Mouse (Mus musculus): ENCODE measurements around the gene Rprd1b. TPM values are rescaled to one million over a fixed set of nuclear protein-coding genes. Genes with fewer than 3 reads are reported as not detected.

Gene Rprd1b
- polyA plus RNA-seq, 1 experiment from 2014 or later = 64.4 TPM

GRCm38 (mm10) chr2:158070885-158071632, 42.8 kb downstream of the Rprd1b start:
- peaks cover 87% of the 10 kb centered on the region for H3K36me3 ChIP-seq
- H3K27me3 ChIP-seq (ENCODE audit: low read depth, poor library complexity, severe bottlenecking) = no peaks in the 10 kb centered on the region
- no peaks in the 10 kb centered on the region for H3K9me3 ChIP-seq (replicated peaks)
- no peaks in the 10 kb centered on the region for H3K4me1 ChIP-seq
- no peak overlapping the region for H3K4me3 ChIP-seq
- 81% methylated on average over 3 of the region's 3 CpGs for WGBS
- H3K27ac ChIP-seq = no peak overlapping the region
- DNase-seq (ENCODE audit: low spot score) = no peak

GRCm38 (mm10) chr2:158071633-158071995, 43.3 kb downstream of the Rprd1b start:
- Histone ChIP-seq H3K4me3 (no peak overlapping the region), H3K27ac (no peak overlapping the region), H3K4me1 (no peaks in the 10 kb centered on the region), H3K9me3 (replicated peaks) (no peaks in the 10 kb centered on the region), H3K36me3 (peaks cover 88% of the 10 kb centered on the region), H3K27me3 (ENCODE audit: low read depth, poor library complexity, severe bottlenecking) (no peaks in the 10 kb centered on the region)
- 92% methylated on average over 5 of the region's 5 CpGs for WGBS
- no peak for DNase-seq (ENCODE audit: low spot score)

- WGBS = 94% methylated on average over 5 of the region's 5 CpGs
- peaks cover 12% of the 10 kb centered on the region for H3K4me1 ChIP-seq
- no peak for DNase-seq (ENCODE audit: low spot score)
- no peak overlapping the region for H3K4me3 ChIP-seq
- H3K36me3 ChIP-seq = peaks cover 86% of the 10 kb centered on the region
- H3K9me3 ChIP-seq (replicated peaks) = no peaks in the 10 kb centered on the region
- H3K27ac ChIP-seq = no peak overlapping the region
- H3K27me3 ChIP-seq (ENCODE audit: low read depth, poor library complexity, severe bottlenecking) = no peaks in the 10 kb centered on the region
Measured at GRCm38 (mm10) chr2:158074835-158075234, 46.5 kb downstream of the Rprd1b start.

DNA sequence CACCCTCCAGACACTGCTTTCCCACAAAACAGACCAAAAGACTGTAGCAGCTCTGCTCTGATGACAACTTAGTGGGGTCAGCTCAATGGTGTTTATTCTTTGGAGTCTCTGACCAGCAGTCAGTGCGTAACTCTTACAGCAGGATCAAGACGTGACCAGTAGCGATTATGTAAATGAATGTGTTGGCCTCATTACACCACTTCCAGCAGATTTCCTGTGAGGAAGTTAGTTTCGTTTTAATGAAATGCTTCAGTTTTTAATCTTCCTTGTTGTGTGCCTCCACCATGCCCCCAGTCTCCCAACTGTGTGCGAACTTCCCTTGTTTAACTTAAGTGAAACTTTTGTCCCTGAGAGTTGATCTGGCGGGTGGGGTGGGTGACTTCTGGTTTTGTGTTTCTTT, 48.4 kb downstream of the Rprd1b start:
- 95% methylated on average over 6 of the region's 6 CpGs for WGBS
- Histone ChIP-seq H3K27ac (no peak overlapping the region), H3K4me3 (no peak overlapping the region), H3K4me1 (peaks cover 12% of the 10 kb centered on the region), H3K9me3 (replicated peaks) (no peaks in the 10 kb centered on the region), H3K36me3 (peaks cover 68% of the 10 kb centered on the region), H3K27me3 (ENCODE audit: low read depth, poor library complexity, severe bottlenecking) (no peaks in the 10 kb centered on the region)
- no peak for DNase-seq (ENCODE audit: low spot score)

DNA sequence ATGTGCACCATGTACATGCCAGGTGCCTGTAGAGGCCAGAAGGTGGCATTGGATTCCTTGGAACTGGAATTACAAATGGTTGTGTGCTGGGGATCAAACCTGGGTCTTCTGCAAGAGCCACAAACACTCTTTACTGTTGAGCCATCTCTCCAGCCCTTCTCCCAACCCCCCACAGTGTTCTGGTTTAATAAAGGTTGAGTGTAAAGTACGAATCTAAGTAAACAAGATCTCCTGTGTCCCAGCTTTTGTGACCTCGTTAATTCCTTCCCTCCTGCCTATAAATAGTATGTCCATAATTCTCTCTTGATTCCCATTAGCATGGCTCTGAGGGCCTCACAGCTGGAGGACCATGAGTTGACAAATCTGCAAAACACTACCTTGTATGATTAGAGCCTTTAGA, 49.7 kb downstream of the Rprd1b start:
- no peak for DNase-seq (ENCODE audit: low spot score)
- peaks cover 55% of the 10 kb centered on the region for H3K36me3 ChIP-seq
- no peak overlapping the region for H3K27ac ChIP-seq
- H3K9me3 ChIP-seq (replicated peaks) = no peaks in the 10 kb centered on the region
- H3K27me3 ChIP-seq (ENCODE audit: low read depth, poor library complexity, severe bottlenecking) = no peaks in the 10 kb centered on the region
- no peak overlapping the region for H3K4me3 ChIP-seq
- peaks cover 12% of the 10 kb centered on the region for H3K4me1 ChIP-seq
- WGBS = 74% methylated on average over 2 of the region's 2 CpGs

GRCm38 (mm10) chr2:158078971-158079370, 50.7 kb downstream of the Rprd1b start:
- 86% methylated on average over 7 of the region's 7 CpGs for WGBS
- Histone ChIP-seq H3K27ac (no peak overlapping the region), H3K4me1 (peaks cover 12% of the 10 kb centered on the region), H3K27me3 (ENCODE audit: low read depth, poor library complexity, severe bottlenecking) (no peaks in the 10 kb centered on the region), H3K4me3 (no peak overlapping the region), H3K36me3 (peaks cover 45% of the 10 kb centered on the region), H3K9me3 (replicated peaks) (no peaks in the 10 kb centered on the region)
- DNase-seq (ENCODE audit: low spot score) = no peak

DNA sequence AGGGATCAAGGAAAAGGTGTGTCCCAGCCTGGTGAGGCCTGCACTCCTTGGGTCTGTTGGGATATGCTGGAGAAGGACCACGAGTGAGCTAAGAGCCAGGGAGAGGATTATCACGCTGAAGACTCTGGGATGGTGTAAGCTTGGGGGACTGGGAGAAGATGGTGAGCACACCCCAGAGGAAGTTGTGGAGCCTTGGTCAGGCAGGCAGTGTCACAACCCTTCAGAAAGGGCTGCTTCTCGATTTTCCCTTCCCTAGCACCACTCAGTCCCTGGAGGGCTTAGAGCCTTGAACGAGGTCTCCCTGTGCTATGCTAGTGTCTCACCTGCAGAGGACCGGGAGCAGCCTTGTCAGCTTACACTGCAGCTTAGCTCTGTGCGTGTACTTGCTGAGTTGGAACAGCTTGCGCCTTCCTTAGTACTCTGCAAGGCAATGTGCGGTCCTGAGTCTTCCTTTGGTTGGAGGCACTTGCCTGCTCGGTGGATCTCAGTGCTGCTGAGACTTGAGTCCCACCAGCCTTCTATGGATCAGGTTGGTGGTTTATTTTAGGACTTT, 51.6 kb downstream of the Rprd1b start:
- 66% methylated on average over 9 of the region's 9 CpGs for WGBS
- H3K36me3 ChIP-seq = peaks cover 35% of the 10 kb centered on the region
- no peak for DNase-seq (ENCODE audit: low spot score)
- no peaks in the 10 kb centered on the region for H3K9me3 ChIP-seq (replicated peaks)
- no peak overlapping the region for H3K27ac ChIP-seq
- H3K27me3 ChIP-seq (ENCODE audit: low read depth, poor library complexity, severe bottlenecking) = no peaks in the 10 kb centered on the region
- no peak overlapping the region for H3K4me3 ChIP-seq
- peaks cover 12% of the 10 kb centered on the region for H3K4me1 ChIP-seq

- Histone ChIP-seq H3K27ac (no peak overlapping the region), H3K9me3 (replicated peaks) (no peaks in the 10 kb centered on the region), H3K4me3 (no peak overlapping the region), H3K27me3 (ENCODE audit: low read depth, poor library complexity, severe bottlenecking) (no peaks in the 10 kb centered on the region), H3K4me1 (peaks cover 12% of the 10 kb centered on the region), H3K36me3 (peaks cover 27% of the 10 kb centered on the region)
- no peak for DNase-seq (ENCODE audit: low spot score)
- 88% methylated on average over 9 of the region's 9 CpGs for WGBS
Measured at GRCm38 (mm10) chr2:158080622-158081241, 52.4 kb downstream of the Rprd1b start.

- no peaks in the 10 kb centered on the region for H3K4me1 ChIP-seq
- no peak overlapping the region for H3K4me3 ChIP-seq
- no peak overlapping the region for H3K27ac ChIP-seq
- no peaks in the 10 kb centered on the region for H3K27me3 ChIP-seq (ENCODE audit: low read depth, poor library complexity, severe bottlenecking)
- WGBS = 74% methylated on average over 8 of the region's 8 CpGs
- H3K9me3 ChIP-seq (replicated peaks) = no peaks in the 10 kb centered on the region
- H3K36me3 ChIP-seq = no peaks in the 10 kb centered on the region
- DNase-seq (ENCODE audit: low spot score) = no peak
Measured at GRCm38 (mm10) chr2:158084486-158084885, 56.2 kb downstream of the Rprd1b start.

DNA sequence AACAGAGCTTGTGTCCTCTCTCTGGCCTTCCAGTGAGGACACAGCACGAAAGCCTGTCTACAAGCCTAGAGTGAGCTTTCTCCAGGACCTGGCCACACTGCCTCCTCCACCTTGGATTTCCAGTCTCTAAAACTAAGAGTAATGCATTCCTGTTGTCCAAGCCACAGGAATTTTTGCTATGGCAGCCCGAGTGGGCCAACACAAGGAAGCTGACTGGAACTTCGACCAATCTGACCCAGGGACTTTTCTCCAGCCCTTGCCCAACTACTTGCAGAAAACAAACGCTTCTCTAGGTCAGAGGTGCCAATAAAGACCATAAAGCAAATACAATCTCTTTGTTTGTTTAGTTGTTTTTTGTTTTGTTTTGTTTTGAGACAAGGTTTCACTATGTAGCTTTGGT, 61.8 kb downstream of the Rprd1b start:
- Histone ChIP-seq H3K4me3 (no peak overlapping the region), H3K9me3 (replicated peaks) (no peaks in the 10 kb centered on the region), H3K4me1 (peaks cover 16% of the 10 kb centered on the region), H3K27me3 (ENCODE audit: low read depth, poor library complexity, severe bottlenecking) (no peaks in the 10 kb centered on the region), H3K36me3 (no peaks in the 10 kb centered on the region), H3K27ac (no peak overlapping the region)
- WGBS = 87% methylated on average over 4 of the region's 4 CpGs
- DNase-seq (ENCODE audit: low spot score) = no peak

DNA sequence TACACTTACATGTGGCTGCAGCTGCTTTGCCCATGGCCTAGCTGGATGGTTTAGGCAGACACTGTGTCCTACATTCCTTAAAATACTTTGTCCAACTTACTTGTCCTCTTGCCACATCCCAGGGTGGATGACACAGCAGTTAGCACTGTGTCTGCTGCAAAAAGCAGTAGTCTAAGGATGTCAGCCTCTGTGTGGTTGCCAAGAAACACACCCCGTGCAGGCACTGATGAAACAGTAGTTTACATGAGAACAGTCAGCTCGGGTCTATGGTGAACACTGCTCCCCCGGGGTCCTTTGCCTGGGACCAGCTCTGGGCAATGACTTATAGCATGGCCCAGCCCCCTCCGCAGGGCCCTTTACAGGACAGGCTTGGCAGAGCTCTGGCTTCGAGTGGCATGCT, 65.0 kb downstream of the Rprd1b start:
- no peaks in the 10 kb centered on the region for H3K27me3 ChIP-seq (ENCODE audit: low read depth, poor library complexity, severe bottlenecking)
- H3K4me3 ChIP-seq = no peak overlapping the region
- no peak for DNase-seq (ENCODE audit: low spot score)
- H3K36me3 ChIP-seq = no peaks in the 10 kb centered on the region
- H3K27ac ChIP-seq = no peak overlapping the region
- H3K4me1 ChIP-seq = peaks cover 16% of the 10 kb centered on the region
- no peaks in the 10 kb centered on the region for H3K9me3 ChIP-seq (replicated peaks)
- 72% methylated on average over 5 of the region's 5 CpGs for WGBS

DNA sequence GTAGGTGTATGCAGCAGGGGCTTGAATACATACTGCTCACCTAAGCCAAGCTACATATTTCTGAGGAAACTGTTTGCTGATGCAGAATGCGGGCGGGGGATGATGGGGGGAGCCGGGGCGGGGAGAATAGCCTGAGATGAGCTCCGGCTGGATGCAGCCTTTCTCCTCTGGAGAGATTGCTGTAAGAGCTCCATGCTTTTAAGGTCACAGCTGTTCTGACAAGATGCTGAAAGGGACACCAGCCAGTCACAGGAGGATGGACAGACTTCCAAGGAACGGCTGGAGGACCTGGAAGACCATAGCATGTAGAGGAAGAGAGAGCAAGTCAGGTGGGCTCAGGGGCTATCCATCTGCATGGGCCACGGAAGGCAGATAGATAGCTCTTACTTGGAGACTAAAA, 66.0 kb downstream of the Rprd1b start:
- Histone ChIP-seq H3K4me1 (peaks cover 16% of the 10 kb centered on the region), H3K9me3 (replicated peaks) (no peaks in the 10 kb centered on the region), H3K36me3 (no peaks in the 10 kb centered on the region), H3K4me3 (no peak overlapping the region), H3K27ac (no peak overlapping the region), H3K27me3 (ENCODE audit: low read depth, poor library complexity, severe bottlenecking) (no peaks in the 10 kb centered on the region)
- WGBS = 90% methylated on average over 7 of the region's 7 CpGs
- DNase-seq (ENCODE audit: low spot score) = no peak

DNA sequence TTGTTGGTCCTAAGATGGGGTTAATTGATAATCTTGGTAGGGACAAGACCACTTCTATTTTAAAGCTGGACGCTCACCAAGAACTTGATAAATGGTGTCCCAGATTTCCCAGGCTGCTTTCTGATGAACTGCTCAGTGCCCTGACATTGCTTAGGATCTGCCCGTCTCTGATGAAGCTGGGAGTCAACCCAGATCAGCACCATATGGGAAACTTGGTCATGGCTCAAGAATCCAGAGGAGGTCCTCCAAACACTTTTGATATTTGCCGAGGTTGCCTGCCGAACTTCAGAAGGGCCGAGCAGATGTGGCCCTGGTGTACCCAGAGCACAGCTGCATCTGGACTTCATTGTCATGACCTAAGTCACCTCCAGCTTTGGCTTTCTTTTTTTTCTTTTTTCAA, 66.5 kb downstream of the Rprd1b start:
- H3K27me3 ChIP-seq (ENCODE audit: low read depth, poor library complexity, severe bottlenecking) = no peaks in the 10 kb centered on the region
- no peak for DNase-seq (ENCODE audit: low spot score)
- H3K4me1 ChIP-seq = peaks cover 16% of the 10 kb centered on the region
- no peaks in the 10 kb centered on the region for H3K36me3 ChIP-seq
- no peaks in the 10 kb centered on the region for H3K9me3 ChIP-seq (replicated peaks)
- no peak overlapping the region for H3K4me3 ChIP-seq
- H3K27ac ChIP-seq = no peak overlapping the region
- 69% methylated on average over 5 of the region's 5 CpGs for WGBS

All from limb, embryonic 10.5 days (tissue).